Mouse (Mus musculus): Measurements from ENCODE around the gene Avpi1. TPM values are rescaled to one million over a fixed set of nuclear protein-coding genes. Genes with fewer than 3 reads are reported as not detected.
A peak's percentile ranks its signal among the peaks of the same experiment; 100 is the strongest.
"Not testable (repeated sequence)": the region's sequence is repeated elsewhere in the genome, so short reads cannot be mapped to it uniquely, and the experiment has no call there.

The Avpi1 gene
- polyA plus RNA-seq, 1 experiment from 2014 or later = 37.1 TPM

DNA sequence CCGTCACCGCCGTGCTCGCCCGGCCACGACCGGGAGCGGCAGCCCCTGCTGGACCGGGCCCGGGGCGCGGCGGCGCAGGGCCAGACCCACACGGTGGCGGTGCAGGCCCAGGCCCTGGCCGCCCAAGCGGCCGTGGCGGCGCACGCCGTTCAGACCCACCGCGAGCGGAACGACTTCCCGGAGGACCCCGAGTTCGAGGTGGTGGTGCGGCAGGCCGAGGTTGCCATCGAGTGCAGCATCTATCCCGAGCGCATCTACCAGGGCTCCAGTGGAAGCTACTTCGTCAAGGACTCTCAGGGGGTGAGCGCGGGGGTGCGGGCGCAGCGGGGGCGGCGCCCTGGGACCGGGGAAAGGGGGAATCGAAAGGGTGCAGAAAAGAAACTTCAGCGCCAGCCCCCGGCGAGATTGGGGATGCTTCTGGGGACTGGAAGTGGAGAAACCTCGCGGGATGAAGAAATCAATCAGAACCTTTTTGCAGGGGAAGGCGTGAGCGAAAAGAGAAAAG is 38.2 kb downstream of the Avpi1 start:
- peak overlapping the region; percentile 87 for H3K9ac ChIP-seq (ENCODE audit: low read depth, low read length)
- H3K9me3 ChIP-seq (replicated peaks; ENCODE audit: low read length) = no peaks in the 10 kb centered on the region
- TF ChIP-seq CTCF (IDR thresholded peaks at IDR 0.05; ENCODE audit: low read depth) = peak; percentile 23; the same call in 1 of the 2 replicates
- peak overlapping the region; percentile 95 for H3K27ac ChIP-seq
- no peaks in the 10 kb centered on the region for H3K27me3 ChIP-seq (ENCODE audit: insufficient read depth, low read length)
- H3K4me3 ChIP-seq (replicated peaks; ENCODE audit: low read depth, low read length) = peak overlapping the region; percentile 73
- under 1% methylated on average over 52 of the region's 52 CpGs for WGBS
- H3K36me3 ChIP-seq (ENCODE audit: insufficient read depth, low read length) = no peaks in the 10 kb centered on the region
- peak; percentile 59 for ATAC-seq (replicated peaks; ENCODE audit: low FRiP score, low read depth)
- H3K4me1 ChIP-seq (replicated peaks; ENCODE audit: insufficient read depth, low read length) = peaks cover 10% of the 10 kb centered on the region; the same call in 1 of the 2 replicates
- DNase-seq (ENCODE audit: low spot score) = peak; percentile 65
- peak overlapping the region; percentile 90 for H3K4me2 ChIP-seq (ENCODE audit: low read length)

DNA sequence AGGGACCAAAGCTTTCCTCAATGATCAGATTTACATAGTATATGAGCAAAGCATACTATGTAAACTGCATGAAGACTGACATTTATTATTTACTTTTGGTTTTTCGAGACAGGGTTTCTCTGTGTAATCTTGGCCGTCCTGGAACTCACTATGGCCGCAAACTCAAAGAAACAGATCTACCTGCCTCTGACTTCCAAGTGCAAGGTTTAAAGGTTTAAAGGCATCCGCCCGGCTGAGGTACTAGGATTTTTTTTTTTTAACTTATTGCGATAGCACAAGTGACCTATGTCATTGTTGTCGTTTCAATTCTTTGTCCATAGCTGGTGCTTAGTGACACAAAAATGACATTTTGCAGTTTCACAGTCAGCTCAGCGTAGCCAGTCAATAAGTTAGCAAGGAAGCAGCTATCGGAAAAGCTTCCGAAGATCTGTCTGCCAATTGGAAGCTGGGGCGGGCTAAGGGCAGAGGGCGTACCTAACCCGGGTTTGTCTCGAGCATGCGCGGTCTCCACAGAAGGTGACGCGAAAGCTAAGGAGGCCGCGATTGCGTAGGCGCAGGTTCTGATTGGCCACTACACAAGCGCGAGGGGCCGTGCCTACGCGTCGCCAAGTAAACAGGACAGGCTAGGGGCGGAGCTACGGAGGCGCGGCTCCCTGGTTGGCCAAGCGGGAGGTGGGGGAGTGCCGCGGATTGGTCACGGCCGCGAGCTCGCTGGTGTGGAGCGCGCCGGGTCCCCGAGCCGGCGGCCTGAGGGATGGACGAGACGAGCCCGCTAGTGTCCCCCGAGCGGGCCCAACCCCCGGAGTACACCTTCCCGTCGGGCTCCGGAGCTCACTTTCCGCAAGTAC is 38.9 kb downstream of the Avpi1 start, which contains the start of gene Pi4k2a:
Pi4k2a (plus strand) TSS at position 723 of the 848 bp plus-strand sequence.
- under 1% methylated on average over 53 of the region's 55 CpGs for WGBS
- no peaks in the 10 kb centered on the region for H3K27me3 ChIP-seq (ENCODE audit: insufficient read depth, low read length)
- peak within 1 kb of the TSS; percentile 95 for H3K27ac ChIP-seq
- H3K4me1 ChIP-seq (replicated peaks; ENCODE audit: insufficient read depth, low read length) = peaks cover 10% of the 10 kb centered on the region; the same call in 1 of the 2 replicates
- ATAC-seq (replicated peaks; ENCODE audit: low FRiP score, low read depth) (peak; percentile 97), DNase-seq (ENCODE audit: low spot score) (peak; percentile 100)
- H3K4me3 ChIP-seq (replicated peaks; ENCODE audit: low read depth, low read length) = peak within 1 kb of the TSS; percentile 73
- TF ChIP-seq CTCF (IDR thresholded peaks at IDR 0.05; ENCODE audit: low read depth) = no peak
- no peaks in the 10 kb centered on the region for H3K36me3 ChIP-seq (ENCODE audit: insufficient read depth, low read length)
- H3K9ac ChIP-seq (ENCODE audit: low read depth, low read length) = peak within 1 kb of the TSS; percentile 87
- H3K9me3 ChIP-seq (replicated peaks; ENCODE audit: low read length) = no peaks in the 10 kb centered on the region
- peak within 1 kb of the TSS; percentile 90 for H3K4me2 ChIP-seq (ENCODE audit: low read length)

DNA sequence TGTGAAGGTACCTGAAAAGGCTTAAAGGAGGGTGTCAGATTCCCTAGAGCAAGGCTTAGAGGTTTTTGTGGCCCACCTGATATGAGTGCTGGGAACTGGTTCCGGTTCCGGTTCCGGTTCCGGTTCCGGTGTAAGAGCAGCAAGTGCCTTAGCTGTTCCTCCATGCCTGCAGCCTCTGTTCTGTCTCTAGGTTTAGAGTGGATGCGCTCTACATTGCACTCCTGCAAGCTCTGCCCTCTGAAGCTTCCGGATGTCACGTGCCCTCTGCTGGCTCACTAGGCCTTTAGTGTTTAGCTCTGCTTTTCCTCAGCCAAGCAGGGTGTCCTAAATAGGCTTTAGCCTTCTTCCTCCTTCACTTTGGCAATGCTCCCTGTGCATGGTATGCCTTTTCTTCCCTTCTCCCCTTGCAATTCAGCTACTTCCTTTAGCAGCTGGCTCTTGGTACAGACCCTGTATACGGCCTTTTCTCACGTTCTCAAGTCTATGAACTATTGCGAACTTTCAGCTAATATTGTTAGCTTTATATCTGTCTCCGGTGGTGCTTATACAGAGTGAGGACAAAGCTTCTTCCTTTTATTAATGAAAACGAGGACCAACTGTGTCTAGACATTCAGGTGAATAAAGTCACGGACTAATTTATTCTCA is 39.6 kb downstream of the Avpi1 start:
- ATAC-seq (replicated peaks; ENCODE audit: low FRiP score, low read depth) = no peak

DNA sequence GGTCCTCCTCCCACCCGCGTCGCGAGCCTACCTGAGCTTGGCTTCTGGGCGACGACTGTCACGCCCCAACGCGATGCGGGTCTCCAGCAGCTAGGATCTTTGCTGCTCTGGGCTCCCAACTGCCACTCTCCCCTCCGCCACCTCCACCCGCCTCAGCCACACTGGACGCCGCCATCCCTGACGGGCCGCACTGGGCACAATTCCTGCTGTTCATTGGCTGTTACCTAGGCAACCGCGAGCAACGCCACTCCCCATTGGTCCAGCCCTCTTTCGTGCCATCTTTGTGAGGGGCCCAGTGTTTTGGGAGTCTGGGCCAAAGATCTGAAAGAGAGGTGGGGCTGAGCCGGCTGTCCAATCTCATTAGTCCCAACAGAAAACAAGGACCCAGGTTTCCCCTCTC is 42.7 kb downstream of the Avpi1 start, which contains the start of gene Morn4:
Morn4 (minus strand) TSS at position 192 of the 400 bp plus-strand sequence.
- H3K4me2 ChIP-seq (ENCODE audit: low read length) = peak within 1 kb of the TSS; percentile 88
- no peaks in the 10 kb centered on the region for H3K36me3 ChIP-seq (ENCODE audit: insufficient read depth, low read length)
- H3K4me1 ChIP-seq (replicated peaks; ENCODE audit: insufficient read depth, low read length) = peaks cover 2% of the 10 kb centered on the region; the same call in 1 of the 2 replicates
- DNase-seq (ENCODE audit: low spot score) (peak; percentile 96), ATAC-seq (replicated peaks; ENCODE audit: low FRiP score, low read depth) (peak; percentile 83)
- WGBS = 1% methylated on average over 21 of the region's 21 CpGs
- H3K27ac ChIP-seq = peak within 1 kb of the TSS; percentile 36
- no peaks in the 10 kb centered on the region for H3K9me3 ChIP-seq (replicated peaks; ENCODE audit: low read length)
- no peak for TF ChIP-seq CTCF (IDR thresholded peaks at IDR 0.05; ENCODE audit: low read depth)
- no peaks in the 10 kb centered on the region for H3K27me3 ChIP-seq (ENCODE audit: insufficient read depth, low read length)
- peak within 1 kb of the TSS; percentile 74 for H3K9ac ChIP-seq (ENCODE audit: low read depth, low read length)
- H3K4me3 ChIP-seq (replicated peaks; ENCODE audit: low read depth, low read length) = peak within 1 kb of the TSS; percentile 59

More for the DNA sequence above, 39.6 kb downstream of the Avpi1 start:
- no peaks in the 10 kb centered on the region for H3K9me3 ChIP-seq (replicated peaks; ENCODE audit: low read length)
- H3K4me3 ChIP-seq (replicated peaks; ENCODE audit: low read depth, low read length) = peak overlapping the region; percentile 73; the same call in 1 of the 2 replicates
- H3K27me3 ChIP-seq (ENCODE audit: insufficient read depth, low read length) = no peaks in the 10 kb centered on the region
- no peaks in the 10 kb centered on the region for H3K36me3 ChIP-seq (ENCODE audit: insufficient read depth, low read length)
- DNase-seq (ENCODE audit: low spot score) = peak; percentile 75
- WGBS = 23% methylated on average over 14 of the region's 14 CpGs
- peak overlapping the region; percentile 53 for H3K4me2 ChIP-seq (ENCODE audit: low read length)
- H3K9ac ChIP-seq (ENCODE audit: low read depth, low read length) = peak overlapping the region; percentile 23; the same call in 1 of the 2 replicates
- TF ChIP-seq CTCF (IDR thresholded peaks at IDR 0.05; ENCODE audit: low read depth) = peak; percentile 12; the same call in 1 of the 2 replicates
- peak overlapping the region; percentile 68 for H3K27ac ChIP-seq
- peaks cover 10% of the 10 kb centered on the region; the same call in 1 of the 2 replicates for H3K4me1 ChIP-seq (replicated peaks; ENCODE audit: insufficient read depth, low read length)

DNA sequence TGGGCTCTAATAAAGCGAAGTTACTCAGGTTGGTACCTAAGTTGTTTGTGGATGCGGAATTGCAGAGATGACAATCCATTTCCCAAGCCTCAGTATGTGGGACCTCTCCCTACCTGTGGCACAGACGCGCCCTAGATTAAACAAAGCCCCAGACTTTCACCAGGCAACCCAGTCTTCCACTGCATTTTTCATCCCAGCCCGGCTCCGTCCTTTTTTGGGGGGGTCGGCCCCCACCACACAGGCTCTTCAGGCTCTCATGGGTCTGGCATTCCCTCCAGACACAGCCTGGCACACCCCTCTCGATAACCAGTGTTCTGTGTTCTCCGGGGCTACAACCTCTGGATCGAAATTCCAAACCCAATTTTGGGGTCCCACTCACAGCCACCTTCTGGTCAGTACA is 43.2 kb downstream of the Avpi1 start:
- Histone ChIP-seq H3K4me3 (replicated peaks; ENCODE audit: low read depth, low read length) (peak overlapping the region; percentile 59), H3K27ac (peak overlapping the region; percentile 36; the same call in 1 of the 2 replicates), H3K4me1 (replicated peaks; ENCODE audit: insufficient read depth, low read length) (no peaks in the 10 kb centered on the region), H3K9me3 (replicated peaks; ENCODE audit: low read length) (no peaks in the 10 kb centered on the region), H3K4me2 (ENCODE audit: low read length) (peak overlapping the region; percentile 88), H3K36me3 (ENCODE audit: insufficient read depth, low read length) (no peaks in the 10 kb centered on the region), H3K9ac (ENCODE audit: low read depth, low read length) (peak overlapping the region; percentile 74), H3K27me3 (ENCODE audit: insufficient read depth, low read length) (no peaks in the 10 kb centered on the region)
- 9% methylated on average over 10 of the region's 10 CpGs for WGBS
- DNase-seq (ENCODE audit: low spot score) (no peak), ATAC-seq (replicated peaks; ENCODE audit: low FRiP score, low read depth) (no peak)
- no peak for TF ChIP-seq CTCF (IDR thresholded peaks at IDR 0.05; ENCODE audit: low read depth)

DNA sequence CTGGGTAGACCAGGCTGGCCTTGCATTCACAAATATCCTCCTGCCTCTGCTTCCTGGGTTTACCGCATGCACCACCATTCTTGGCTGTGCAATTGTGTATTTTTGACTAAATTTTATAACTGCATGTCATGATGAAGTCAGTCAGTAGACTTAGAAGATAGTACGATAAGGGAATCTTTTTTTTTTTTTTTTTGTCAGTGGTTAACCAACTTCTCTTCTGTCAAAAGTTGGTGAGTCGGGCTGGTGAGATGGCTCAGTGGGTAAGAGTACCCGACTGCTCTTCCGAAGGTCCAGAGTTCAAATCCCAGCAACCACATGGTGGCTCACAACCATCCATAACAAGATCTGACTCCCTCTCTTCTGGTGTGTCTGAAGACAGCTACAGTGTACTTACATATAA is 47.2 kb downstream of the Avpi1 start:
- not testable (repeated sequence) for H3K9me3 ChIP-seq (replicated peaks; ENCODE audit: low read length); H3K9ac ChIP-seq (ENCODE audit: low read depth, low read length); H3K4me3 ChIP-seq (replicated peaks; ENCODE audit: low read depth, low read length); H3K27me3 ChIP-seq (ENCODE audit: insufficient read depth, low read length); DNase-seq (ENCODE audit: low spot score); ATAC-seq (replicated peaks; ENCODE audit: low FRiP score, low read depth); H3K36me3 ChIP-seq (ENCODE audit: insufficient read depth, low read length); H3K4me1 ChIP-seq (replicated peaks; ENCODE audit: insufficient read depth, low read length); H3K27ac ChIP-seq; H3K4me2 ChIP-seq (ENCODE audit: low read length)
- 93% methylated on average over 5 of the region's 5 CpGs for WGBS
